Mouse (Mus musculus) macrophage (primary cell): ENCODE data around the gene Galnt18. TPM values are rescaled to one million over a fixed set of nuclear protein-coding genes. Genes with fewer than 3 reads are reported as not detected.

ENCODE experiments used
- H3K27ac ChIP-seq: fragments of 350-480 bp; formaldehyde crosslinking; 2 replicates; pipeline ENCODE4 v1.9.0; 2021
- H3K36me3 ChIP-seq: fragments of 350-480 bp; formaldehyde crosslinking; 2 replicates; pipeline ENCODE4 v1.9.0; 2021; ENCODE audit errors: inconsistent target
- H3K4me3 ChIP-seq: fragments of 350-480 bp; formaldehyde crosslinking; 2 replicates; pipeline ENCODE4 v1.9.0; 2021; ENCODE audit errors: inconsistent target
- H3K79me2 ChIP-seq: fragments of 350-480 bp; formaldehyde crosslinking; 2 replicates; pipeline ENCODE4 v1.9.0; 2021; ENCODE audit errors: inconsistent target
- WGBS: methylation state at CpG from one replicate; pipeline ENCODE4 v1.1.7; 2026; ENCODE audit warnings: inconsistent platforms; ENCODE audit not compliant: missing documents; 5-methylcytosine and 5-hydroxymethylcytosine counted together
- polyA plus RNA-seq: library from polyadenylated mRNA; stranded (reverse); fragments of 250-400 nt; gene quantifications from 3 replicates; pipeline ENCODE4 v1.2.4, GENCODE M21; 2018; ENCODE audit warnings: inconsistent platforms

Gene Galnt18
- polyA plus RNA-seq, 1 experiment from 2014 or later, result not detected

- no peak overlapping the region for H3K27ac ChIP-seq
- 78% methylated on average over 3 of the region's 3 CpGs for WGBS
Observed at GRCm38 (mm10) chr7:111713828-111714600, 65.8 kb downstream of the Galnt18 start.

GRCm38 (mm10) chr7:111712797-111713196 is 67.0 kb downstream of the Galnt18 start:
- H3K79me2 ChIP-seq, result no peaks in the 10 kb centered on the region
- H3K27ac ChIP-seq, result no peak overlapping the region
- 38% methylated on average over 4 of the region's 4 CpGs for WGBS
- no peaks in the 10 kb centered on the region for H3K36me3 ChIP-seq
- H3K4me3 ChIP-seq, result no peak overlapping the region

More at GRCm38 (mm10) chr7:111713828-111714600, 65.8 kb downstream of the Galnt18 start:
- H3K79me2 ChIP-seq, result no peaks in the 10 kb centered on the region
- no peak overlapping the region for H3K4me3 ChIP-seq
- H3K36me3 ChIP-seq, result no peaks in the 10 kb centered on the region

GRCm38 (mm10) chr7:111711045-111711808 is 68.5 kb downstream of the Galnt18 start:
- WGBS, result 97% methylated on average over 6 of the region's 6 CpGs
- Histone ChIP-seq H3K27ac (no peak overlapping the region), H3K4me3 (no peak overlapping the region), H3K36me3 (no peaks in the 10 kb centered on the region), H3K79me2 (no peaks in the 10 kb centered on the region)

- Histone ChIP-seq H3K79me2 (no peaks in the 10 kb centered on the region), H3K27ac (no peak overlapping the region), H3K36me3 (no peaks in the 10 kb centered on the region), H3K4me3 (no peak overlapping the region)
- WGBS, result 40% methylated on average over 4 of the region's 4 CpGs
Observed at GRCm38 (mm10) chr7:111710311-111710710, 69.5 kb downstream of the Galnt18 start.

- Histone ChIP-seq H3K79me2 (no peaks in the 10 kb centered on the region), H3K36me3 (no peaks in the 10 kb centered on the region), H3K27ac (no peak overlapping the region), H3K4me3 (no peak overlapping the region)
- WGBS, result 73% methylated on average over 1 of the region's 1 CpGs
Observed at GRCm38 (mm10) chr7:111708563-111708962, 71.2 kb downstream of the Galnt18 start.

GRCm38 (mm10) chr7:111702961-111703360 is 76.8 kb downstream of the Galnt18 start:
- no peaks in the 10 kb centered on the region for H3K79me2 ChIP-seq
- WGBS, result 97% methylated on average over 2 of the region's 2 CpGs

GRCm38 (mm10) chr7:111701788-111702187 is 78.0 kb downstream of the Galnt18 start:
- H3K36me3 ChIP-seq, result no peaks in the 10 kb centered on the region
- H3K4me3 ChIP-seq, result no peak overlapping the region
- no peak overlapping the region for H3K27ac ChIP-seq
- no peaks in the 10 kb centered on the region for H3K79me2 ChIP-seq

More at GRCm38 (mm10) chr7:111702961-111703360, 76.8 kb downstream of the Galnt18 start:
- H3K36me3 ChIP-seq, result no peaks in the 10 kb centered on the region
- H3K4me3 ChIP-seq, result no peak overlapping the region
- no peak overlapping the region for H3K27ac ChIP-seq

- 70% methylated on average over 3 of the region's 3 CpGs for WGBS
Observed at GRCm38 (mm10) chr7:111699446-111699845, 80.3 kb downstream of the Galnt18 start.

GRCm38 (mm10) chr7:111696226-111696625 is 83.6 kb downstream of the Galnt18 start:
- Histone ChIP-seq H3K27ac (no peak overlapping the region), H3K4me3 (no peak overlapping the region), H3K36me3 (no peaks in the 10 kb centered on the region), H3K79me2 (no peaks in the 10 kb centered on the region)

More at GRCm38 (mm10) chr7:111699446-111699845, 80.3 kb downstream of the Galnt18 start:
- Histone ChIP-seq H3K79me2 (no peaks in the 10 kb centered on the region), H3K4me3 (no peak overlapping the region), H3K27ac (no peak overlapping the region), H3K36me3 (no peaks in the 10 kb centered on the region)

- no peaks in the 10 kb centered on the region for H3K79me2 ChIP-seq
- H3K27ac ChIP-seq, result no peak overlapping the region
- H3K4me3 ChIP-seq, result no peak overlapping the region
- 86% methylated on average over 6 of the region's 6 CpGs for WGBS
- no peaks in the 10 kb centered on the region for H3K36me3 ChIP-seq
Observed at GRCm38 (mm10) chr7:111694312-111694711, 85.5 kb downstream of the Galnt18 start.

GRCm38 (mm10) chr7:111692641-111693261 is 87.0 kb downstream of the Galnt18 start:
- Histone ChIP-seq H3K36me3 (no peaks in the 10 kb centered on the region), H3K79me2 (no peaks in the 10 kb centered on the region), H3K4me3 (no peak overlapping the region), H3K27ac (no peak overlapping the region)
- WGBS, result 87% methylated on average over 9 of the region's 9 CpGs

GRCm38 (mm10) chr7:111680108-111680507 is 99.7 kb downstream of the Galnt18 start:
- 88% methylated on average over 3 of the region's 3 CpGs for WGBS
- H3K79me2 ChIP-seq, result no peaks in the 10 kb centered on the region
- no peaks in the 10 kb centered on the region for H3K36me3 ChIP-seq
- no peak overlapping the region for H3K4me3 ChIP-seq
- no peak overlapping the region for H3K27ac ChIP-seq

- H3K27ac ChIP-seq, result no peak overlapping the region
- no peak overlapping the region for H3K4me3 ChIP-seq
- no peaks in the 10 kb centered on the region for H3K36me3 ChIP-seq
- WGBS, result 82% methylated on average over 3 of the region's 3 CpGs
- no peaks in the 10 kb centered on the region for H3K79me2 ChIP-seq
Observed at GRCm38 (mm10) chr7:111676483-111676882, 103.3 kb downstream of the Galnt18 start.

GRCm38 (mm10) chr7:111672467-111672866 is 107.3 kb downstream of the Galnt18 start:
- Histone ChIP-seq H3K79me2 (no peaks in the 10 kb centered on the region), H3K27ac (no peak overlapping the region), H3K36me3 (no peaks in the 10 kb centered on the region), H3K4me3 (no peak overlapping the region)
- WGBS, result 66% methylated on average over 4 of the region's 4 CpGs
